In the genomic region with DNA sequence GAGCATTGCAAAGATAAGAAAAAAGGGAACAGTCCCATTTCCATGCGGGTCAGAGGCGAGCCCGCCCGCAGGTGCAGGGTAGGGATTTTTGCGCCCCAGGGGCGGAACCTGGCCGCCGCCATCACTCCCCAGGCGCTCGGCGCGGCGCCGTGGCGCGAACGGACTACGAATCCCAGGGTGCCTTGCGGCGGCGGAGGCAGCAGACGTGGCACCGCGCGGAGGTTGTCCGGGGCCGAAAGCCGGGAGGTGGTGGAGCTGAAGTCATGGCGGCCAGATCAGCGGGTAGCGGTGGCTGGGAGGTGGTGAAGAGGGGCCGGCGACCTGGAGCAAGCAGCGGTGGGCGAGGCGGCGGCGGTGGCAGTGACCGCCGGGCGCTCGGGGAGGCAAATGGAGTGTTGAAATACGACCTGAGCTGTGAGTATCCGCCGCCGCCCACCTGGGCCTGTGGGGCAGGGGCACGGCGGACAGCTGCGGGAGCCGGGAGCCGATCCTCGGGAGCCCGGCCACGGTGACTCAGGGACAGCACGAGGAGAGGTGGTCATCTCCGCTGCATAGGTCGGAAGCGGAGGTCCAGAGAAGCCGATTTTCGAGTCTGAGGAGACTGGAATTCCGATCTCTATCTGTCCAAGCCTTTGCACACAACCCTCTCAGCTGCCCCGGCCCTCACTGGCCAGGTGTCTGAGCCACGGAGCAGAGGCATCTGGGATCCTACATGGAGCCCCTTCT, we compare ENCODE assay signal across 8 mouse cellular contexts. TPM values are rescaled to one million over a fixed set of nuclear protein-coding genes. Genes with fewer than 3 reads are reported as not detected.
A peak's percentile ranks its signal among the peaks of the same experiment; 100 is the strongest.
DNase-seq lines count a peak whose midpoint lies in the region; ATAC-seq and TF ChIP-seq lines count a peak whose summit lies in the region.

No protein-coding gene starts in this region.

- peaks cover 40% of the 10 kb centered on the region for H3K36me3 ChIP-seq in G1E (replicated peaks)
- peaks cover 43% of the 10 kb centered on the region for H3K36me3 ChIP-seq in forebrain, embryonic 15.5 days
- peaks cover 39% of the 10 kb centered on the region for H3K36me3 ChIP-seq in lung, embryonic 14.5 days (ENCODE audit: insufficient read depth)

- peak; percentile 63 for ATAC-seq in G1E (ENCODE audit: extremely low read depth, insufficient number of reproducible peaks, low FRiP score, poor library complexity, severe bottlenecking)
- peak; percentile 92 for ATAC-seq in forebrain, embryonic 15.5 days (replicated peaks)
- peak; percentile 94 for ATAC-seq in lung, embryonic 14.5 days (ENCODE audit: insufficient read depth)
- ATAC-seq in neutrophil, adult 5-6 weeks (ENCODE audit: extremely low read depth, insufficient number of reproducible peaks, low FRiP score, poor library complexity, severe bottlenecking): peak; percentile 84

- under 1% methylated on average over 63 of the region's 63 CpGs for WGBS in forebrain, embryonic 15.5 days
- under 1% methylated on average over 63 of the region's 63 CpGs for WGBS in lung, embryonic 14.5 days

- no peak for TF ChIP-seq CTCF in G1E (IDR thresholded peaks at IDR 0.05; ENCODE audit: low read depth, low read length)
- TF ChIP-seq CTCF in layer of hippocampus, adult 2 months (conservative IDR thresholded peaks at IDR 0.05): no peak
- TF ChIP-seq CTCF in lung, embryonic 14.5 days (IDR thresholded peaks at IDR 0.05; ENCODE audit: low read depth): no peak

- no peaks in the 10 kb centered on the region for H3K9me3 ChIP-seq in G1E (replicated peaks)
- no peaks in the 10 kb centered on the region for H3K9me3 ChIP-seq in forebrain, embryonic 15.5 days
- H3K9me3 ChIP-seq in lung, embryonic 14.5 days (ENCODE audit: low read depth, low read length): no peaks in the 10 kb centered on the region

- peaks cover 10% of the 10 kb centered on the region for H3K27me3 ChIP-seq in G1E (ENCODE audit: insufficient read depth, low read length)
- no peaks in the 10 kb centered on the region for H3K27me3 ChIP-seq in forebrain, embryonic 15.5 days
- no peaks in the 10 kb centered on the region for H3K27me3 ChIP-seq in lung, embryonic 14.5 days (ENCODE audit: insufficient read depth, low read length)

- H3K4me1 ChIP-seq in G1E (ENCODE audit: insufficient read depth, low read depth, low read length): peaks cover 34% of the 10 kb centered on the region
- H3K4me1 ChIP-seq in forebrain, embryonic 15.5 days: peaks cover 19% of the 10 kb centered on the region
- no peaks in the 10 kb centered on the region for H3K4me1 ChIP-seq in lung, embryonic 14.5 days (ENCODE audit: insufficient read depth)

- H3K4me3 ChIP-seq in G1E (ENCODE audit: low read depth, low read length): peak overlapping the region; percentile 88
- peak overlapping the region; percentile 83 for H3K4me3 ChIP-seq in forebrain, embryonic 15.5 days
- H3K4me3 ChIP-seq in layer of hippocampus, adult 2 months: peak overlapping the region; percentile 89
- peak overlapping the region; percentile 94 for H3K4me3 ChIP-seq in lung, embryonic 14.5 days (ENCODE audit: low read depth, low read length)

- intact Hi-C loops in heart, postnatal 25 days (cut with DNase I): loop anchor here (1.0 to 5.0 kb wide), 3 partner anchors 19 to 52 kb away; a partner anchor contains a TSS

- H3K27ac ChIP-seq in forebrain, embryonic 15.5 days (replicated peaks): peak overlapping the region; percentile 41; the same call in 1 of the 2 replicates
- peak overlapping the region; percentile 93 for H3K27ac ChIP-seq in layer of hippocampus, adult 2 months
- peak overlapping the region; percentile 33; the same call in 1 of the 2 replicates for H3K27ac ChIP-seq in lung, embryonic 14.5 days (ENCODE audit: low read depth)

- peak overlapping the region; percentile 61 for H3K4me2 ChIP-seq in forebrain, embryonic 15.5 days (replicated peaks)
- H3K4me2 ChIP-seq in lung, embryonic 14.5 days: peak overlapping the region; percentile 82

- peak overlapping the region; percentile 90 for H3K9ac ChIP-seq in forebrain, embryonic 15.5 days (replicated peaks)
- peak overlapping the region; percentile 92 for H3K9ac ChIP-seq in lung, embryonic 14.5 days

- peak; percentile 94 for DNase-seq in G1E (ENCODE audit: low spot score)
- DNase-seq in cerebellum, adult 11 months: peak; percentile 87
- DNase-seq in heart, postnatal 25 days (ENCODE audit: low spot score): peak; percentile 83
- DNase-seq in layer of hippocampus, adult 2 months (ENCODE audit: low spot score in 2 of 2): peak; percentile 91 to 94
- peak; percentile 95 for DNase-seq in lung, embryonic 14.5 days
- DNase-seq in testis, postnatal 14 days (ENCODE audit: low spot score): peak; percentile 90

RNA-seq across cellular contexts. Expression of a gene that starts 1.8 kb away (rescaled TPM):
- total RNA-seq in G1E (2014; fragmentation: Nextera tagmentation) (17.9 and 36.0 TPM in 2 replicates), G1E (2017) (19.2 and 19.6 TPM in 2 replicates)
- 21.5 and 26.7 TPM in 2 replicates for polyA plus RNA-seq in G1E (2012)
- 48.1 and 50.9 TPM in 2 replicates for polyA plus RNA-seq in forebrain, embryonic 15.5 days (2015; fragmentation: Nextera tagmentation; extraction: Ambion mirVana)
- 10 to 100 TPM; 36.5 to 39.1 TPM for total RNA-seq in heart, postnatal 25 days (2021)
- 10 to 100 TPM; 60.8 to 63.2 TPM for total RNA-seq in layer of hippocampus, adult 2 months (2021)
- polyA plus RNA-seq in lung, embryonic 14.5 days (2014; fragmentation: Nextera tagmentation; extraction: Ambion mirVana): 72.3 and 72.5 TPM in 2 replicates
- total RNA-seq in neutrophil, adult 5-6 weeks (2017): 21.4 and 22.2 TPM in 2 replicates

RNA-seq across cellular contexts. Expression of a gene that starts 18.9 kb away (rescaled TPM):
- 31.2 and 48.5 TPM in 2 replicates for total RNA-seq in G1E (2014; fragmentation: Nextera tagmentation)
- total RNA-seq in G1E (2017): 9.9 and 13.0 TPM in 2 replicates
- polyA plus RNA-seq in G1E (2012): 65.8 and 85.9 TPM in 2 replicates
- polyA plus RNA-seq in forebrain, embryonic 15.5 days (2015; fragmentation: Nextera tagmentation; extraction: Ambion mirVana): 23.2 and 23.9 TPM in 2 replicates
- total RNA-seq in heart, postnatal 25 days (2021): 1 to 10 TPM; 5.9 to 6.8 TPM
- total RNA-seq in layer of hippocampus, adult 2 months (2021): 10 to 100 TPM; 12.2 to 15.5 TPM
- 25.2 and 26.0 TPM in 2 replicates for polyA plus RNA-seq in lung, embryonic 14.5 days (2014; fragmentation: Nextera tagmentation; extraction: Ambion mirVana)
- 12.3 and 14.7 TPM in 2 replicates for total RNA-seq in neutrophil, adult 5-6 weeks (2017)

RNA-seq across cellular contexts. Expression of a gene that starts 38.0 kb away (rescaled TPM):
- total RNA-seq in G1E (2014; fragmentation: Nextera tagmentation) (309 and 472 TPM in 2 replicates), G1E (2017) (346 and 348 TPM in 2 replicates)
- polyA plus RNA-seq in G1E (2012): 70.6 and 80.1 TPM in 2 replicates
- polyA plus RNA-seq in forebrain, embryonic 15.5 days (2015; fragmentation: Nextera tagmentation; extraction: Ambion mirVana): 243 and 273 TPM in 2 replicates
- total RNA-seq in heart, postnatal 25 days (2021): 100 to 1,000 TPM; 142 to 150 TPM
- total RNA-seq in layer of hippocampus, adult 2 months (2021): 10 to 100 TPM; 91.5 to 93.8 TPM
- polyA plus RNA-seq in lung, embryonic 14.5 days (2014; fragmentation: Nextera tagmentation; extraction: Ambion mirVana): 472 and 477 TPM in 2 replicates
- total RNA-seq in neutrophil, adult 5-6 weeks (2017): 124 and 149 TPM in 2 replicates

RNA-seq across cellular contexts. Expression of a gene that starts 43.6 kb away (rescaled TPM):
- total RNA-seq in G1E (2014; fragmentation: Nextera tagmentation) (0.38 TPM in 1 of 2 replicates, not detected in the other), G1E (2017) (1.0 and 2.6 TPM in 2 replicates)
- polyA plus RNA-seq in G1E (2012): 1.2 and 1.3 TPM in 2 replicates
- polyA plus RNA-seq in forebrain, embryonic 15.5 days (2015; fragmentation: Nextera tagmentation; extraction: Ambion mirVana): 12.0 and 12.9 TPM in 2 replicates
- total RNA-seq in heart, postnatal 25 days (2021): 10 to 100 TPM; 27.6 to 29.7 TPM
- total RNA-seq in layer of hippocampus, adult 2 months (2021): 1 to 10 TPM; 2.0 TPM
- 162 and 185 TPM in 2 replicates for polyA plus RNA-seq in lung, embryonic 14.5 days (2014; fragmentation: Nextera tagmentation; extraction: Ambion mirVana)
- total RNA-seq in neutrophil, adult 5-6 weeks (2017): 2.1 and 2.2 TPM in 2 replicates

RNA-seq across cellular contexts. Expression of a gene that starts 51.7 kb away (rescaled TPM):
- total RNA-seq in G1E (2014; fragmentation: Nextera tagmentation): 22.7 and 29.8 TPM in 2 replicates
- 43.4 TPM in 2 replicates for total RNA-seq in G1E (2017)
- polyA plus RNA-seq in G1E (2012): 17.3 and 20.2 TPM in 2 replicates
- 5.1 and 5.5 TPM in 2 replicates for polyA plus RNA-seq in forebrain, embryonic 15.5 days (2015; fragmentation: Nextera tagmentation; extraction: Ambion mirVana)
- total RNA-seq in heart, postnatal 25 days (2021): 10 to 100 TPM; 21.1 to 22.6 TPM
- 10 to 100 TPM; 17.0 to 17.7 TPM for total RNA-seq in layer of hippocampus, adult 2 months (2021)
- polyA plus RNA-seq in lung, embryonic 14.5 days (2014; fragmentation: Nextera tagmentation; extraction: Ambion mirVana): 13.0 and 15.0 TPM in 2 replicates
- total RNA-seq in neutrophil, adult 5-6 weeks (2017): 25.7 and 28.2 TPM in 2 replicates

Comparison
In these comparisons a context has a peak if more than half of its experiments do, and no peak if none do; other contexts are left out.
1. Peak in every context shown above with its lines: DNase-seq, ATAC-seq, H3K4me3 ChIP-seq and H3K27ac ChIP-seq.
2. H3K27ac ChIP-seq: peak in every context shown above with its lines; median percentile 93 in layer of hippocampus, adult 2 months; 41 in forebrain, embryonic 15.5 days; 33 in lung, embryonic 14.5 days.